Mouse (Mus musculus): ENCODE measurements around the gene Fam241a. TPM values are rescaled to one million over a fixed set of nuclear protein-coding genes. Genes with fewer than 3 reads are reported as not detected.

Gene Fam241a
- polyA plus RNA-seq, 1 experiment from 2014 or later, result 27.9 TPM

DNA sequence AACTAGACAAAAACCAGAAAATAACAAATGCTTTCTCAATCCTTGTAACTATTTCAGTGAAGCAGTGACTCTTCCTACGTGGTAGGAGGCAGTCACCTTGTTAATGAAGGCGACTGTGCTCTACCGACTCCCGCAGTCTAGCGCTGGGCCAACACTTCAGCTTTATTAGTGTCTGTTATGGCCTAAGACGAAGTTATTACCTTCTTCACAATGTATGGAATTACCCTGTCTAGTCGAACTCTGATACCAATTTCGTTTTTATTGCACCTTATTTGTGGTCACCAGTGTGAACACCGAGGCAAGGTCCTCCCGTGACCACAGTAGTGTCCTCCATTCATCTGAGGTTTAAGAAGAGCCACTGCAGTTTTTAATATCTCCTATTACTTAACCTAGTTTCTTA, 65.9 kb downstream of the Fam241a start:
- no peak overlapping the region for H3K4me2 ChIP-seq
- no peaks in the 10 kb centered on the region for H3K36me3 ChIP-seq
- H3K4me1 ChIP-seq, result peaks cover 14% of the 10 kb centered on the region
- no peak overlapping the region for H3K27ac ChIP-seq
- H3K9me3 ChIP-seq, result no peaks in the 10 kb centered on the region
- no peaks in the 10 kb centered on the region for H3K27me3 ChIP-seq (replicated peaks)
- no peak overlapping the region for H3K9ac ChIP-seq
- no peak overlapping the region for H3K4me3 ChIP-seq (replicated peaks)
- 89% methylated on average over 10 of the region's 10 CpGs for WGBS
- ATAC-seq (ENCODE audit: insufficient read depth, low FRiP score, low read depth), result no peak

DNA sequence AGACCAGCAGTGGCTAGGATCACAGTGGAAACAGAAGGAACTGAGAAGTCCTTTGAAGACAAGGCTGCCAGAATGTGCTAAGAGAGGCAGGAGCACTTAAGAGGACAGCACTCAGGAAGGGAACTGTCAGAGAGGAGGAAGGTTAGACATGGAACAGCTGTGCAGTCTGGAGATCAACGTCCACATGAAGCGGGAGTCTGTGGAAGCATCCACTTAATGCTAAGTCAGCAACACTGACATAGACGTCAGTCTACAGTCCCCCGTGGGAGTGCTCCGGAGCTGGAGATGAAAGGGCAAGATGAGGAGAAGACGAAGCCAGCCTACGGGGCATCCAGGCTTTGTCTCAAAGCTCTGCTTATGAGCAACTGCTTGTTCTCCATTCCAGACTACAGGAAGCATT, 69.0 kb downstream of the Fam241a start:
- Histone ChIP-seq H3K4me3 (replicated peaks) (no peak overlapping the region), H3K9me3 (no peaks in the 10 kb centered on the region), H3K27me3 (replicated peaks) (no peaks in the 10 kb centered on the region), H3K4me1 (peaks cover 11% of the 10 kb centered on the region), H3K4me2 (peak overlapping the region; percentile 29), H3K36me3 (peaks cover 3% of the 10 kb centered on the region; the same call in 1 of the 2 replicates), H3K27ac (no peak overlapping the region), H3K9ac (no peak overlapping the region)
- WGBS, result 20% methylated on average over 7 of the region's 7 CpGs
- peak; percentile 71; the same call in 1 of the 2 replicates for ATAC-seq (ENCODE audit: insufficient read depth, low FRiP score, low read depth)

DNA sequence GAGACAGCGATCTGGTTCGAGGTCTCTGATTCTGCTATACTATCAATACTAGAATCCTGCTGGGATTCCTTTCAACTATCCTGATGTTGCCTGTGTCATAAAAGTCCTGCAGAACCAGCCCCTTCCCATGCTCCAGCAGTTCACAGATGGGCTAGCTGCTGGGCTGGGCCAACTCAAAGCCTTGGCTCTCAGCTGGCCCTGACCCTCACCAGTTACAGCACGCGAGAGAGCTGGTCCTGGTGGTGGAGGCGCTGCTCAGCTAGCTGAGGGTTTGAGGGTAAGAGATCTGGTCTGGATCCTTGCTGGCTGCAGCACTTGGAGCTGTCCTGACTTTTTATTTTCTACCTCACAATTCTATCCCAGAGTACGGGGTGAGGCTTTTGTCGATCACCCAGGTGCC, 69.6 kb downstream of the Fam241a start:
- 68% methylated on average over 7 of the region's 7 CpGs for WGBS
- Histone ChIP-seq H3K4me1 (peaks cover 11% of the 10 kb centered on the region), H3K4me2 (no peak overlapping the region), H3K4me3 (replicated peaks) (no peak overlapping the region), H3K9ac (no peak overlapping the region), H3K27ac (no peak overlapping the region), H3K27me3 (replicated peaks) (no peaks in the 10 kb centered on the region), H3K36me3 (peaks cover 5% of the 10 kb centered on the region; the same call in 1 of the 2 replicates), H3K9me3 (no peaks in the 10 kb centered on the region)
- no peak for ATAC-seq (ENCODE audit: insufficient read depth, low FRiP score, low read depth)

DNA sequence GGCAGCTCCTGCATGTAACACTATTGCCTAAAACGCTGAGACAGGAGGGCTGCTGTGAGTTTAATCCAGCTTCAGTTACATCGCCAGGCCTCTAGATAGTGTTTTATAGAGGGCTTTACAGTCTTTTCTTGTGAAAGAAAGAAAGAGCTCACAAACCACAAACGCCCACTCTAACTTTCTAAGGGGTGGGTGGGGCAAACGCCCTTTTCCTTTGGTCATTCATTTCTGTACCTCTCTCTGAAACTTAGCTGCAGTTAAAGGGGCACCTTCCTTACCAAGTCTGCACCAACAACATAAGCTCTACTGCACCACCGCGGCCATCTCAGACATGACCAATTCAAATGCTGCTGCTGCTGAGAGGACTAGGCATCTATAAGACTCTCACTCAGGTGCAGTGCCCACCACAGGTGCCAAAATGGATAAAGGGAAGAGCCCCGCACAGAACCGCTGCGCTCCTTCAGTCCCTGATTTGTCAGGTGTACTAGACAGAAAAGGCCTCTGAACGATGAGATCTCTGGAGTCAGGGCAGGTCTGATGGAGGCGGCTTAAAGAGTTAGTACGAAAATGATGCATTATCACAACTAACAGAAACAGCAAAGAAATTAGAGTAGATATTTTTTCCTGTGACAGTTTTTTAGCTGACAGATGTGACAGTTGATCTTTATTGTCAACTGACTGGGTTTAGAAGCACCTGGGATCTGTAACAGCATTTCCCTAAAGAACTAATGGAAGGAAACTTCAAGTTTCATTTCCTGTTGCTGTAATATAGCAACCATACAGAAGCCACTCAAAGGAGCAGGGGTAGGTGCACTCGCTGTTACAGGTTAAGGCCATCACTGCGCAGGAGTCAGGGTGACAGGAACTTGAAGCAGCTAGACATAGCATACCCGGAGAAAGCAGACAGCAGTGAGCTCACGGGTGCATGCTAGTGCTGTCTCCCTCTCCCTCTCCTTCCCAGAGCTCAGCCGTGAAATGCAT, 71.9 kb downstream of the Fam241a start:
- no peaks in the 10 kb centered on the region for H3K27me3 ChIP-seq (replicated peaks)
- H3K4me2 ChIP-seq, result no peak overlapping the region
- no peak for ATAC-seq (ENCODE audit: insufficient read depth, low FRiP score, low read depth)
- H3K4me1 ChIP-seq, result peaks cover 11% of the 10 kb centered on the region
- no peak overlapping the region for H3K27ac ChIP-seq
- H3K9ac ChIP-seq, result no peak overlapping the region
- H3K9me3 ChIP-seq, result no peaks in the 10 kb centered on the region
- peaks cover 12% of the 10 kb centered on the region; the same call in 1 of the 2 replicates for H3K36me3 ChIP-seq
- 82% methylated on average over 17 of the region's 17 CpGs for WGBS
- H3K4me3 ChIP-seq (replicated peaks), result no peak overlapping the region

DNA sequence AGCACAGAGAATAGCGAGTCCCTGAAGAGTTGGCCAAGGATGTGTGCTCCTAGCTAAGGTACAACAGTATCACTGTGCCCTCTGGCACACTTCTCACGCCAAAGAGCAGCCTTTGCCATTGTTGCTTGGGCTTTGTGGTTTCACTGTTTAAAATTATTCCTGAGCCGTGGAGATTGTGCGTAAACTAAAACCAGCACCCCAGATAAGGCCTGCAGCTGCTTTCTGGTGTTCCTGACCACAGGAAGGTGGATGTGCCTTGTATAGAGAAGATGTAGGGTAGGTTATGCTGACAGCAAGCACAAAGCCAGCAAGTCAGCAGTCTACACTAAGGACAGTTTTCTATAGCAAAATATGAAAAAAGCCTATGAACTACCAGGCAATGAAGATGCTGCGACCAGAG, 74.9 kb downstream of the Fam241a start:
- no peak overlapping the region for H3K27ac ChIP-seq
- H3K9ac ChIP-seq, result no peak overlapping the region
- H3K4me3 ChIP-seq (replicated peaks), result no peak overlapping the region
- peaks cover 12% of the 10 kb centered on the region; the same call in 1 of the 2 replicates for H3K36me3 ChIP-seq
- H3K4me1 ChIP-seq, result no peaks in the 10 kb centered on the region
- no peaks in the 10 kb centered on the region for H3K27me3 ChIP-seq (replicated peaks)
- no peaks in the 10 kb centered on the region for H3K9me3 ChIP-seq
- 76% methylated on average over 5 of the region's 5 CpGs for WGBS
- no peak overlapping the region for H3K4me2 ChIP-seq
- ATAC-seq (ENCODE audit: insufficient read depth, low FRiP score, low read depth), result no peak

DNA sequence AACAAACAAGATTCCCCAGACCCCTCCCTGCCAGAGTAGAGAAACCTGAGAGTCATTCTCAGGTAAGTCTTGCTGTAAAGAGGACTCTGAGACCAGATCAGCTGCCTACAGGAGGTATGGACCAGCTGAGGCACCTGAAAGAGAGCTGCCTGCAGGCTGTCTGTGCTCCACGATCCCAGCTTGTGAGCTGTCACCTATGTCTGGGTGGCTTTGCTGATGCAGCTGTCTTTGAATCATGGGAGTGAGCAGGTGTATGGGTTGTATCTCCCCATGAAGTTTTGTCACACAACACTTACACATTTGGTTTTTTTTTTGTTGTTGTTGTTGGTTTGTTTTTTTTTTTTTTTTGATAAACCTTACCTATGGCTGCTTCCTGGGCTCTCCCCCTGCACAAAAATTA, 75.7 kb downstream of the Fam241a start:
- H3K4me1 ChIP-seq, result no peaks in the 10 kb centered on the region
- no peak overlapping the region for H3K27ac ChIP-seq
- H3K9ac ChIP-seq, result no peak overlapping the region
- 55% methylated on average over 1 of the region's 1 CpGs for WGBS
- H3K27me3 ChIP-seq (replicated peaks), result no peaks in the 10 kb centered on the region
- peaks cover 12% of the 10 kb centered on the region; the same call in 1 of the 2 replicates for H3K36me3 ChIP-seq
- H3K9me3 ChIP-seq, result no peaks in the 10 kb centered on the region
- H3K4me2 ChIP-seq, result no peak overlapping the region
- H3K4me3 ChIP-seq (replicated peaks), result no peak overlapping the region
- no peak for ATAC-seq (ENCODE audit: insufficient read depth, low FRiP score, low read depth)

Other genes with a start within 250 kb of the Fam241a start
- gene Alpk1, start 115.8 kb downstream of the Fam241a start, polyA plus RNA-seq (2015; fragmentation: Nextera tagmentation; extraction: Ambion mirVana), result 3.2 and 3.6 TPM in 2 replicates
- gene Tifa, start 106.5 kb downstream of the Fam241a start, polyA plus RNA-seq (2015; fragmentation: Nextera tagmentation; extraction: Ambion mirVana), result 7.5 and 8.1 TPM in 2 replicates
- gene Ap1ar, start 58.8 kb downstream of the Fam241a start, polyA plus RNA-seq (2015; fragmentation: Nextera tagmentation; extraction: Ambion mirVana), result 66.9 and 70.0 TPM in 2 replicates